Mouse (Mus musculus) liver, embryonic 16.5 days (tissue): ENCODE measurements around the gene Ahcy. TPM values are rescaled to one million over a fixed set of nuclear protein-coding genes. Genes with fewer than 3 reads are reported as not detected.

Experiments
- ATAC-seq: fragments of 200-750 bp; cut with Nextera tagmentation; 2 replicates; pipeline ENCODE4 v1.8.0; 2017; ENCODE audit warnings: low read depth, mild to moderate bottlenecking, moderate number of reproducible peaks, moderate library complexity
- H3K27ac ChIP-seq: fragments of 300-500 bp; sonication (generic); 2 replicates; pipeline ENCODE4 v1.5.1; 2014; ENCODE audit warnings: mild to moderate bottlenecking, low read length
- H3K27me3 ChIP-seq: fragments of 300-500 bp; sonication (generic); 2 replicates; pipeline ENCODE4 v1.6.1; 2014; ENCODE audit warnings: low read depth, low read length, mixed read lengths; ENCODE audit not compliant: control insufficient read depth, insufficient read depth
- H3K36me3 ChIP-seq: fragments of 300-500 bp; sonication (generic); 2 replicates; pipeline ENCODE4 v1.6.1; 2014; ENCODE audit warnings: mild to moderate bottlenecking; ENCODE audit not compliant: control insufficient read depth, insufficient read depth
- H3K4me1 ChIP-seq: fragments of 300-500 bp; sonication (generic); 2 replicates; pipeline ENCODE4 v1.6.1; 2014; ENCODE audit warnings: low read depth, low read length, mixed read lengths; ENCODE audit not compliant: control insufficient read depth
- H3K4me2 ChIP-seq: fragments of 300-500 bp; sonication (generic); 2 replicates; pipeline ENCODE4 v1.6.1; 2014; ENCODE audit warnings: low read depth, low read length, mixed read lengths
- H3K4me3 ChIP-seq: fragments of 300-500 bp; sonication (generic); 2 replicates; pipeline ENCODE4 v1.5.1; 2014; ENCODE audit warnings: low read depth, mild to moderate bottlenecking, low read length
- H3K9ac ChIP-seq: fragments of 300-500 bp; sonication (generic); 2 replicates; pipeline ENCODE4 v1.6.1; 2014; ENCODE audit warnings: low read depth, low read length
- H3K9me3 ChIP-seq: fragments of 300-500 bp; sonication (generic); replicated peaks from 2 replicates; pipeline ENCODE4 v1.6.1; 2016; ENCODE audit warnings: low read length; ENCODE audit not compliant: control insufficient read depth
- WGBS: fragments of 180-500 bp; shearing (Covaris S2); extraction: QIAGEN DNeasy Blood & Tissue Kit; methylation state at CpG from one replicate; pipeline ENCODE4 v1.1.7; 2014; ENCODE audit not compliant: insufficient replicate concordance; 5-methylcytosine and 5-hydroxymethylcytosine counted together
- polyA plus RNA-seq: library from polyadenylated mRNA; unstranded; fragments of >200 nt; fragmentation: Nextera tagmentation; extraction: Ambion mirVana; gene quantifications from 2 replicates; pipeline ENCODE4 v1.2.1, GENCODE M21; 2015

The Ahcy gene
- polyA plus RNA-seq, 1 experiment from 2014 or later, result 77.7 TPM

GRCm38 (mm10) chr2:155081056-155081455, 6.8 kb upstream of the Ahcy start:
- no peak overlapping the region for H3K4me3 ChIP-seq
- no peaks in the 10 kb centered on the region for H3K9me3 ChIP-seq
- ATAC-seq, result no peak
- no peaks in the 10 kb centered on the region for H3K36me3 ChIP-seq
- H3K27me3 ChIP-seq, result peaks cover 3% of the 10 kb centered on the region; the same call in 1 of the 2 replicates
- WGBS, result 68% methylated on average over 3 of the region's 3 CpGs
- H3K27ac ChIP-seq, result no peak overlapping the region
- H3K4me1 ChIP-seq, result no peaks in the 10 kb centered on the region; the same call in 1 of the 2 replicates
- H3K4me2 ChIP-seq, result no peak overlapping the region
- no peak overlapping the region for H3K9ac ChIP-seq

- ATAC-seq, result no peak
- H3K27ac ChIP-seq, result no peak overlapping the region
- H3K27me3 ChIP-seq, result peaks cover 3% of the 10 kb centered on the region; the same call in 1 of the 2 replicates
- H3K4me2 ChIP-seq, result no peak overlapping the region
- H3K4me3 ChIP-seq, result no peak overlapping the region
- H3K36me3 ChIP-seq, result no peaks in the 10 kb centered on the region
- no peak overlapping the region for H3K9ac ChIP-seq
- H3K4me1 ChIP-seq, result peaks cover 3% of the 10 kb centered on the region
- H3K9me3 ChIP-seq, result no peaks in the 10 kb centered on the region
- WGBS, result 58% methylated on average over 4 of the region's 4 CpGs
Observed at GRCm38 (mm10) chr2:155080179-155080530, 5.9 kb upstream of the Ahcy start.

- Histone ChIP-seq H3K9me3 (no peaks in the 10 kb centered on the region), H3K27me3 (peaks cover 3% of the 10 kb centered on the region; the same call in 1 of the 2 replicates), H3K9ac (no peak overlapping the region), H3K4me1 (peaks cover 8% of the 10 kb centered on the region), H3K4me2 (no peak overlapping the region), H3K27ac (no peak overlapping the region), H3K36me3 (no peaks in the 10 kb centered on the region), H3K4me3 (no peak overlapping the region)
- no peak for ATAC-seq
- WGBS, result 21% methylated on average over 7 of the region's 7 CpGs
Observed at GRCm38 (mm10) chr2:155079500-155080178, 5.3 kb upstream of the Ahcy start.

DNA sequence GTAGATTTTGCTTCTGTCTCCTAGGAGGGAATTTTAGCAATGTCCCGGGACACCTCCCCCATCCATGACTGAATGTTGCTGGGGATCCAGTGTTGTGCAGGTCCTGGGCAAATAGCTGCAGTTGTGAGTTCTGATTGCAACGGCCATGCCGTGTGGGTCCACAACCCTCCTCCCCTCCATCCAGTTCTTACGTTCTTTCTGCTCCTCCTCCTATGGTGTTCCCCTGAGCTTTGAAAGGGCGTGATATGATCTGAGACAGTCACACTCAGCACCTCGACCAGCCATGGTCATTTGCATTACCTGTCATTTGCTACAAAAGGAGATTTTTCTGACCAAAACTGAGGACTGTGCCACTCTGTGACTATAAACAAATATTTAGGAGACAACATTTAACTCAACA, 1.4 kb upstream of the Ahcy start:
- H3K4me3 ChIP-seq, result no peak overlapping the region
- H3K4me2 ChIP-seq, result no peak overlapping the region
- H3K27ac ChIP-seq, result no peak overlapping the region
- no peak overlapping the region for H3K9ac ChIP-seq
- no peak for ATAC-seq
- WGBS, result 62% methylated on average over 6 of the region's 6 CpGs
- H3K27me3 ChIP-seq, result peaks cover 3% of the 10 kb centered on the region; the same call in 1 of the 2 replicates
- no peaks in the 10 kb centered on the region for H3K9me3 ChIP-seq
- peaks cover 33% of the 10 kb centered on the region for H3K4me1 ChIP-seq
- H3K36me3 ChIP-seq, result no peaks in the 10 kb centered on the region

DNA sequence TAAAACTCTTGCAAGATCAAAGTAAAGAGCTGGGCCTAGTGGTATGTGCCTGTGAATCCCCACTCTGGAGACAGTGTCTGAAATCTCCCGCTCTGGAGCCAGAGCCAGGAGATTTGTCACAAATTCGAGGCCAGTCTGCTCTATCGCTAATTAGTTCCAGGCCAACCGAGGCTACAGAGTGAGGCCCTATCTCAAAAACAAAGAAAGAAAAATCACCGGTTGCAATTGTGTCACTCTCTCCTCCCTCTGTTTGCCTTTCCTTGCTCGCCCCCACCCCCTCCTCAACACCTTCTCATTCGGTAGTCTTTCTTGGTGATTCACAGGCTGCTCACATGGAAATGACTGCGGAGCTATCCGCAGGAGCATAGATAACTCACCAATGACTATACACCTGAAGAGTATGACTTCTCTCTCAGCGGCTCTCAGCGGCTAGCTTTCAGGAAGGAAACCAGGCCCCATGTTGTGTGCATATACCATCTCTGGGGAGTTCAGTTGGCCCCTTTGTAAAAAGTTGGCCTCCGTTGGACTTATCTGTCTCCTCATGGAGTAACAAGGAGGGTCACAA, 551 bp upstream of the Ahcy start:
- H3K27me3 ChIP-seq, result peaks cover 3% of the 10 kb centered on the region; the same call in 1 of the 2 replicates
- no peak for ATAC-seq
- H3K36me3 ChIP-seq, result no peaks in the 10 kb centered on the region
- peak overlapping the region; percentile 83 for H3K4me3 ChIP-seq
- H3K27ac ChIP-seq, result peak overlapping the region; percentile 82
- H3K4me2 ChIP-seq, result peak overlapping the region; percentile 91
- peaks cover 34% of the 10 kb centered on the region for H3K4me1 ChIP-seq
- 14% methylated on average over 12 of the region's 12 CpGs for WGBS
- H3K9ac ChIP-seq, result peak overlapping the region; percentile 89
- no peaks in the 10 kb centered on the region for H3K9me3 ChIP-seq

DNA sequence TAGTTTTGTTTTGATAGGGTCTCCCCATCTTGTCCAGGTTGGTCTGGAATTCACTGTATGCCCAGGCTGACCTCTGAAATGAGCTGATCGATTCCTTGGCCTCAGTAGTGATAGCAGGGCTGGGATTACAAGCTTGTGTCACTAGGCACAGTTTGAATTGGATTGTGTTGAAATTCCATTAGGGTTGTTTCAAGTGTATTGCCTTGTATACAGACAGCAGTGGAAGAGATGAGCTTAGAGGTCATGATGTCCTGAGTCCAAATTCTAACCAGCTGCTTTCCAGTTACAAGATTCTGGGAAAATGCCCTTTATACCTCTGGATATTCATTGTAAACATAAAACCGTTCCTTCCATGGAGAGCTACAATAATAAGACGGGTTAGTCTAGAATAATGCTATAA, 950 bp downstream of the Ahcy start:
- H3K27me3 ChIP-seq, result peaks cover 3% of the 10 kb centered on the region; the same call in 1 of the 2 replicates
- peak overlapping the region; percentile 91 for H3K4me2 ChIP-seq
- peaks cover 34% of the 10 kb centered on the region for H3K4me1 ChIP-seq
- peak overlapping the region; percentile 83 for H3K4me3 ChIP-seq
- peaks cover 2% of the 10 kb centered on the region for H3K36me3 ChIP-seq
- H3K27ac ChIP-seq, result peak overlapping the region; percentile 82
- ATAC-seq, result peak; percentile 23
- H3K9ac ChIP-seq, result peak overlapping the region; percentile 89
- no peaks in the 10 kb centered on the region for H3K9me3 ChIP-seq
- WGBS, result 5% methylated on average over 3 of the region's 3 CpGs

DNA sequence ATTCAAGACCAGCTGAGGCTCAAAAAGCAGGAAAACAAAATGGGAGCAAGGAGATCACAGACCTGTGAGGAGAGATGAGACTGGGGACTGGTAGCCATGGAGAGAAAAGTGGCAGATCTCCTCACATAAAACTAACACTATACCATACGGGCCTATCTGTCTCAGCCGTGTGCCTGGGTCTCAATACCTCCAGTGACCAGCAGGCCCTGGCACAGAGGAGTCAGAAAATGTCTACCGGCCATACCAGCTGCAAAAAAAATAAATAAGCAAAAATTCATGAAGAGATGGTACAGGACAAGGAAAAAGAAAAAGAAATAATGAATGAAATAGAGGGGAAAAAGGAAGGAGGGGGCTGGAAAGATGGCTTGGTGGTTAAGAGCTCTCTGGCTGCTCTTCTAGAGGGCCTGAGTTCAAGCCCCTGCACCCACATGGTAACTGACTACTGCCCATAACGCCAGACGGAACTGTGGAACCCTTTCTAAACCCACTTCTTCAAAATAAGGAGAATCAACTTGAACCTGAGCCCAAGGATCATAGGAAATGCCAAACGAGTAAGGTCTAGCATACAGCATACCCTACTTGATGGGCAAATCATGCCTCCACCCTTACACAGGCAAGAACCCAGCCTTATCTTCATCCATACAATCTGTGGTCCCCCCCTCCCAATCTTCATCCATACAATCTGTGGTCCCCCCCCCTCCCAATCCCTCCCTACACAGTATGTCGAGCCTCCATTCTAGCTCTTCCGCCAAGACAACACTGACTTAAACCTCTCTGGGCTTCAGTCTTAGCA, 1.7 kb downstream of the Ahcy start:
- peaks cover 3% of the 10 kb centered on the region; the same call in 1 of the 2 replicates for H3K27me3 ChIP-seq
- H3K4me2 ChIP-seq, result peak overlapping the region; percentile 91
- peak overlapping the region; percentile 2; the same call in 1 of the 2 replicates for H3K27ac ChIP-seq
- ATAC-seq, result no peak
- 58% methylated on average over 8 of the region's 8 CpGs for WGBS
- peak overlapping the region; percentile 26; the same call in 1 of the 2 replicates for H3K9ac ChIP-seq
- H3K4me3 ChIP-seq, result peak overlapping the region; percentile 83
- H3K9me3 ChIP-seq, result no peaks in the 10 kb centered on the region
- peaks cover 34% of the 10 kb centered on the region for H3K4me1 ChIP-seq
- H3K36me3 ChIP-seq, result peaks cover 10% of the 10 kb centered on the region

DNA sequence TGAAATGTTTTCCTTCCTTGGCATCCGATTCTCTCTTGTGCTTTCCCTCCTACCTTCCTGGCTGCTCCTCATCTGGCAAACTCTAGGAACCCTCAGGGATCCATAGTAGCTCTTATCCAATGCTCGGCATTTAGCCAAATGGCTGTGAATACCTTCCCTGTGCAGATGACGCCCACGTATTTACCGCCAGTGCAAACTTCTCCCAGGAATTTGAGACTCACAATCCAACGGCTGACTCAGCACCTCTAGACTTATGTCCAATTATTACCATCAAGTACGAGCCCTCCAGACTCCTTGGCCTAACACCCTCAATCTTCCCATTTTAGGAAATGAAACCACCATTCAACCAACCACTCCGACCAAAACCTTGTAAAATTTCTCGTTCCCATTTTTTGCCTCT, 3.3 kb downstream of the Ahcy start:
- no peaks in the 10 kb centered on the region for H3K27me3 ChIP-seq
- ATAC-seq, result no peak
- peaks cover 34% of the 10 kb centered on the region for H3K4me1 ChIP-seq
- 80% methylated on average over 9 of the region's 9 CpGs for WGBS
- peaks cover 23% of the 10 kb centered on the region for H3K36me3 ChIP-seq
- H3K9me3 ChIP-seq, result no peaks in the 10 kb centered on the region
- no peak overlapping the region for H3K9ac ChIP-seq
- H3K4me3 ChIP-seq, result no peak overlapping the region
- H3K27ac ChIP-seq, result no peak overlapping the region
- H3K4me2 ChIP-seq, result no peak overlapping the region

- no peak for ATAC-seq
- Histone ChIP-seq H3K4me2 (no peak overlapping the region), H3K27me3 (no peaks in the 10 kb centered on the region), H3K36me3 (peaks cover 9% of the 10 kb centered on the region), H3K9ac (no peak overlapping the region), H3K4me1 (peaks cover 8% of the 10 kb centered on the region), H3K27ac (no peak overlapping the region), H3K9me3 (no peaks in the 10 kb centered on the region), H3K4me3 (no peak overlapping the region)
- WGBS, result 28% methylated on average over 1 of the region's 1 CpGs
Observed at GRCm38 (mm10) chr2:155057361-155057760, 16.9 kb downstream of the Ahcy start.
